9 mouse cellular contexts compared by ENCODE assay signal in genomic region chr16:19760505-19761496, GRCm38 (mm10). TPM values are rescaled to one million over a fixed set of nuclear protein-coding genes. Genes with fewer than 3 reads are reported as not detected.
A peak's percentile ranks its signal among the peaks of the same experiment; 100 is the strongest.
DNase-seq lines count a peak whose midpoint lies in the region; ATAC-seq and TF ChIP-seq lines count a peak whose summit lies in the region.
"Had no signal": no experiment of that assay in that cellular context is flagged by ENCODE, and none has a peak within 500 bp of the region (broad histone marks: within the 10 kb centered on the region; RNA-seq: fewer than 3 reads in every experiment).

No protein-coding gene starts in this region.

- H3K9ac ChIP-seq in limb, embryonic 14.5 days (ENCODE audit: low read depth, low read length, severe bottlenecking) = peak overlapping the region; percentile 87
- H3K9ac ChIP-seq in midbrain, embryonic 15.5 days = peak overlapping the region; percentile 87
- H3K9ac ChIP-seq in stomach, postnatal 0 days (ENCODE audit: low read length) = peak overlapping the region; percentile 73

- H3K4me2 ChIP-seq in limb, embryonic 14.5 days (replicated peaks; ENCODE audit: low read depth, low read length, severe bottlenecking) = peak overlapping the region; percentile 71
- peak overlapping the region; percentile 57 for H3K4me2 ChIP-seq in midbrain, embryonic 15.5 days
- H3K4me2 ChIP-seq in stomach, postnatal 0 days (replicated peaks; ENCODE audit: low read depth) = peak overlapping the region; percentile 89

- no peak for TF ChIP-seq EP300 in stomach, postnatal 0 days (optimal IDR thresholded peaks at IDR 0.05)

- TF ChIP-seq POLR2A in limb, embryonic 14.5 days (IDR thresholded peaks at IDR 0.05; ENCODE audit: borderline replicate concordance, extremely low read depth, insufficient read depth, insufficient read length) = peak; percentile 7; the same call in 1 of the 2 replicates

- no peak for ATAC-seq in cerebellum, adult (ENCODE audit: insufficient number of reproducible peaks, low FRiP score, low TSS enrichment)
- peak; percentile 76 for ATAC-seq in limb, embryonic 14.5 days (ENCODE audit: low FRiP score, low read depth)
- peak; percentile 91 for ATAC-seq in midbrain, embryonic 15.5 days (replicated peaks)
- ATAC-seq in stomach, postnatal 0 days (ENCODE audit: low FRiP score, low TSS enrichment) = peak; percentile 54

- no peaks in the 10 kb centered on the region for H3K27me3 ChIP-seq in limb, embryonic 14.5 days (ENCODE audit: control insufficient read depth, insufficient read depth, low read length)
- H3K27me3 ChIP-seq in midbrain, embryonic 15.5 days (replicated peaks) = no peaks in the 10 kb centered on the region
- H3K27me3 ChIP-seq in stomach, postnatal 0 days (ENCODE audit: control insufficient read depth, insufficient read depth, low read length) = no peaks in the 10 kb centered on the region

- H3K27ac ChIP-seq in limb, embryonic 14.5 days (replicated peaks; ENCODE audit: low read depth, low read length) = peak overlapping the region; percentile 89
- peak overlapping the region; percentile 84 for H3K27ac ChIP-seq in midbrain, embryonic 15.5 days
- H3K27ac ChIP-seq in stomach, postnatal 0 days (replicated peaks) = peak overlapping the region; percentile 84

- H3K4me3 ChIP-seq in limb, embryonic 14.5 days (replicated peaks; ENCODE audit: low read length) = peak overlapping the region; percentile 56
- peak overlapping the region; percentile 58 for H3K4me3 ChIP-seq in midbrain, embryonic 15.5 days
- H3K4me3 ChIP-seq in stomach, postnatal 0 days (ENCODE audit: low read depth, low read length) = peak overlapping the region; percentile 63

- peak; percentile 3 for DNase-seq in cerebellum, adult 11 months
- DNase-seq in CD8-positive naive resting alpha-beta T cell, adult 2 months (ENCODE audit: low read depth in 2 of 2, low spot score in 2 of 2) = peak; percentile 1 to 11
- peak; percentile 77 for DNase-seq in embryo, embryonic 9.5 days (ENCODE audit: extremely low spot score)
- DNase-seq in heart, postnatal 36 days = peak; percentile 17 to 23
- DNase-seq in limb, embryonic 14.5 days (ENCODE audit: low spot score) = peak; percentile 29
- peak; percentile 31 for DNase-seq in stomach, postnatal 0 days (ENCODE audit: low spot score)

- no peak for TF ChIP-seq CTCF in stomach, postnatal 0 days (IDR thresholded peaks at IDR 0.05; ENCODE audit: low read depth)

- under 1% methylated on average over 61 of the region's 61 CpGs for WGBS in limb, embryonic 14.5 days
- under 1% methylated on average over 59 of the region's 61 CpGs for WGBS in midbrain, embryonic 15.5 days
- WGBS in stomach, postnatal 0 days = under 1% methylated on average over 61 of the region's 61 CpGs

- peaks cover 6% of the 10 kb centered on the region for H3K4me1 ChIP-seq in limb, embryonic 14.5 days (ENCODE audit: control insufficient read depth, insufficient read depth, low read length)
- peaks cover 16% of the 10 kb centered on the region for H3K4me1 ChIP-seq in midbrain, embryonic 15.5 days
- H3K4me1 ChIP-seq in stomach, postnatal 0 days (replicated peaks; ENCODE audit: control insufficient read depth, insufficient read depth) = no peaks in the 10 kb centered on the region

- no peaks in the 10 kb centered on the region for H3K9me3 ChIP-seq in limb, embryonic 14.5 days (ENCODE audit: control insufficient read depth, low read length)
- H3K9me3 ChIP-seq in midbrain, embryonic 15.5 days = no peaks in the 10 kb centered on the region
- no peaks in the 10 kb centered on the region for H3K9me3 ChIP-seq in stomach, postnatal 0 days (ENCODE audit: control insufficient read depth, low read length)
- H3K9me3 ChIP-seq: G1E had no signal

- H3K36me3 ChIP-seq in limb, embryonic 14.5 days (ENCODE audit: control insufficient read depth, insufficient read depth, low read length) = peaks cover 12% of the 10 kb centered on the region
- H3K36me3 ChIP-seq in midbrain, embryonic 15.5 days (replicated peaks) = peaks cover 9% of the 10 kb centered on the region
- no peaks in the 10 kb centered on the region for H3K36me3 ChIP-seq in stomach, postnatal 0 days (ENCODE audit: control insufficient read depth, insufficient read depth, low read length)
- H3K36me3 ChIP-seq: G1E had no signal

- intact Hi-C loops in heart, postnatal 36 days (cut with DNase I) = no loop called here

RNA-seq across cellular contexts. Expression of gene B3gnt5, which starts 0.8 kb away (rescaled TPM):
- under 1 TPM; 0.54 to 0.61 TPM for total RNA-seq in heart, postnatal 36 days (2021)
- polyA plus RNA-seq in limb, embryonic 14.5 days (2012; rRNA removed) = 8.6 and 8.8 TPM in 2 replicates
- 21.2 and 22.5 TPM in 2 replicates for polyA plus RNA-seq in limb, embryonic 14.5 days (2014; fragmentation: Nextera tagmentation; extraction: Ambion mirVana)
- 44.3 and 46.4 TPM in 2 replicates for polyA plus RNA-seq in midbrain, embryonic 15.5 days (2015; fragmentation: Nextera tagmentation; extraction: Ambion mirVana)
- 5.8 and 6.6 TPM in 2 replicates for polyA plus RNA-seq in stomach, postnatal 0 days (2015; fragmentation: Nextera tagmentation; extraction: Ambion mirVana)
- polyA plus RNA-seq: G1E had no signal

RNA-seq across cellular contexts. Expression of gene Lamp3, which starts 54.6 kb away (rescaled TPM):
- total RNA-seq in heart, postnatal 36 days (2021) = not detected
- polyA plus RNA-seq in limb, embryonic 14.5 days (2012; rRNA removed) = not detected in 2 replicates
- 0.07 TPM in 1 of 2 replicates, not detected in the other for polyA plus RNA-seq in limb, embryonic 14.5 days (2014; fragmentation: Nextera tagmentation; extraction: Ambion mirVana)
- 0.05 TPM in 2 replicates for polyA plus RNA-seq in midbrain, embryonic 15.5 days (2015; fragmentation: Nextera tagmentation; extraction: Ambion mirVana)
- not detected in 2 replicates for polyA plus RNA-seq in stomach, postnatal 0 days (2015; fragmentation: Nextera tagmentation; extraction: Ambion mirVana)
- polyA plus RNA-seq: G1E had no signal

Comparison
In these comparisons a context has a peak if more than half of its experiments do, and no peak if none do; other contexts are left out.
1. DNase-seq: peak in every context shown above with its lines; median percentile 77 in embryo, embryonic 9.5 days; 31 in stomach, postnatal 0 days; 29 in limb, embryonic 14.5 days; 20 in heart, postnatal 36 days; 6 in CD8-positive naive resting alpha-beta T cell, adult 2 months; 3 in cerebellum, adult 11 months.